Mouse (Mus musculus): Measurements from ENCODE around the gene 5730522E02Rik.

5730522E02Rik gene

GRCm38 (mm10) chr11:25770991-25771568 lies 439.5 kb downstream of the 5730522E02Rik start:
- no peak for DNase-seq

- no peak for DNase-seq
These were observed 442.8 kb downstream of the 5730522E02Rik start for GRCm38 (mm10) chr11:25767584-25768333.

- no peak for DNase-seq
These were observed 457.2 kb downstream of the 5730522E02Rik start for GRCm38 (mm10) chr11:25753156-25753899.

DNA sequence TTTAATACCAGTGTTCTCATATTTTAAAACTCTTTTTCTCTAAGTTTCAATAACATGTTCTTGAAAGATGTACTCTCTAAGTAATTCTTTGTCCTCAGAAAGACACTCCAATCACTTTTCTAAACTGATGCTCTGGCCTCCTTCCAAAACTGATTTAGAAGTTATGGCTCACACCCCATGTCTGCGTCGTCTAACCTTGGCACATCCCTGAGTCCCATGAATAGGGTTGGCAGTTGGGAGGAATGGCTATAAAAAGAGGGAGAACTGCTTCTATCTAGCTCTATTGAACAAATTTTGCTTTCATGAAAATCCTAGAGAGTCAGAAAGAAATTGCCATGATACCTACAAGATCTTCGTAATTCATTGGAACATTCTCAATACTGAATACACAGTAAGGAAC lies 458.1 kb downstream of the 5730522E02Rik start:
- no peak for DNase-seq

DNA sequence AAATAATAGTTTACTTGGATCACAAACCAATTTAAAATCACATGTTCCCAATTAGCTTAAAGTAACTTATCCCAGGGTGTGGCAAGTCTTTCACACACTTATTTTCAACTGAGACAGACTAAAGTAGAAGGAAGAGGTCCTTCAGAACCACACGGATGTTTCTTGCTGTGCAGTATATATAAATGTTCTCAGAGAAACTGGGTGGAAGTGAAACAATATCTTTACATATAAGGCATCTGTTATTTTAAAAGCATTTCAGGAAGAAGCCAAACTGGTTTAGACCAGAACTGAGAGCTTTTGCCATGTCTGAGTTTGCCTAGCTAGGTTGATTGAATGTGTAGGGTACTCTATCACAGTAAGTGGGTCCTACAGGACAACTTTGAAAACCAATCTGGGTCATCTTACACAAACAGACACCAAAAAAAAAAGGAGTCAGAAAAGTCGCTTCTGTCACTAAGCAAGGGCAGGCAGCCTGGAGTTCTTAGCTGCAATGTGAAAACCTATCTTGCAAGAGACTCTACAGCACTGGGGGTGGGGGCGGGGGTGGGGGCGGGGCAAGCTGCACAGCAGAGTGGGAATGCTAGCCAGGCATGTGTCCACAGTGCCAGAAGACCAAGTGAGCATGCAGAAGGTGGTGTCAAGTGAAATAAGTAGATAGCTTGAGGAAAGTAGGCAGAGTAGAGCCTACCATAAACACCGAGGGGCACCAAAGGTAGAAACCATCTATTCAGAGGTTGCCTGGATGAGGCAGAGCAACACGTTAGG lies 463.3 kb downstream of the 5730522E02Rik start:
- DNase-seq = no peak

- no peak for DNase-seq
These were observed 466.9 kb downstream of the 5730522E02Rik start for GRCm38 (mm10) chr11:25743664-25744063.

DNA sequence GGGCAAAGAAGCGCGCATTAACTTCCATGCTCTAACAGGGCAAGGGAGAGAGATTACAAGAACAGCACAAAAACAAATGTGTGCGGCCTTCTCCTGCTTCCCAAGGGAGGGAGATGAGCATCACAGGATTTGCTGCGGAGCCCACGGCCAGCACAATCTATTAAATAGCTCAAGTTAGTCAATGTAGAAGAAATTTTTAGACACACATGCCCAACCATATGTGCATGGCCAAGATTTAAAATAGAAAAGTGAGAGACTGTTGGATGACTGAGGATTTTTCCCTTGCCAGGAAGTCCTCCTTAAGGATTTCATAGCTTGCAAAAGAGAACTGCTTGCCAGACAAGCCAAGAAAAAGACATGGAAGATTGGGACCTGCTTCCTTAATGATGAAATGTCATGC lies 473.3 kb downstream of the 5730522E02Rik start:
- no peak for DNase-seq

DNA sequence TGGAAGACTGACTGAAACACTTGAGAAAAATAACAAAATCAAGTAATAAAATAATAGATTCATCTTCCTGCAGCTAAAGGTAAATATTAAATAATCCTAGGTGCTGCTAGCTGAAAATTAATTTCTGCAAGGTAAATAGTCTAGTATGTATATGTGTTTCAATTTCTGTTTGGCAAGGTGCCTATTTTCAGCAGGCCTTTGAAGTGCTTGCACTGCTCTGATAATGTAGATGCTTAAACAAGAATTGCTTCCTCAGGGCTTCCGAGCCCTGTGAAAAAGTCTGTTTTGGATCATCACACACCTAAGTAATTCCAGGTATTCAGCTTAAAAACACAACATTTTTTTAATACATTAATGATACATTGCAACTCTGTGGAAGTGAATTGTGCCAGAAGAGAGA lies 481.1 kb downstream of the 5730522E02Rik start:
- no peak for DNase-seq

GRCm38 (mm10) chr11:25715447-25716321 lies 494.9 kb downstream of the 5730522E02Rik start:
- DNase-seq = no peak

DNA sequence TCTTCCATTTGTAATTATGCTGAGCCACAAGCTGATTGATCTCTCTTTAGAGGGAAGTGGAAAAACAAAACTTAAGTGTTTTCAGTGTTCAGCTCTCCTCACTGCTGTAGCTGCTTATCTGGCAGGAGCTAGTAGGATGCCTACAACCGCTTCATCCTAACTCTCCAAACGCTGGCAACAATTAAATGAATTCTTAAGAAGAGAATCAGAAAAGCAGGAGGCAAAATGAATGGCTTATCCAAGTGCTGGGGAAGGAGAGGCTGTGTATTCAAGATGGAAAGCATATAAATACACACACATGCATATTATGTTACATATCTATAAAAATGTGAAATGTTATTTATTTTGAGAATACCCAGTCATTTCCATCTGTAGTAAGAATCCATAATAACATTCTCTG lies 500.0 kb downstream of the 5730522E02Rik start:
- DNase-seq = no peak

- DNase-seq = no peak
These were observed 500.7 kb downstream of the 5730522E02Rik start for GRCm38 (mm10) chr11:25709892-25710291.

DNA sequence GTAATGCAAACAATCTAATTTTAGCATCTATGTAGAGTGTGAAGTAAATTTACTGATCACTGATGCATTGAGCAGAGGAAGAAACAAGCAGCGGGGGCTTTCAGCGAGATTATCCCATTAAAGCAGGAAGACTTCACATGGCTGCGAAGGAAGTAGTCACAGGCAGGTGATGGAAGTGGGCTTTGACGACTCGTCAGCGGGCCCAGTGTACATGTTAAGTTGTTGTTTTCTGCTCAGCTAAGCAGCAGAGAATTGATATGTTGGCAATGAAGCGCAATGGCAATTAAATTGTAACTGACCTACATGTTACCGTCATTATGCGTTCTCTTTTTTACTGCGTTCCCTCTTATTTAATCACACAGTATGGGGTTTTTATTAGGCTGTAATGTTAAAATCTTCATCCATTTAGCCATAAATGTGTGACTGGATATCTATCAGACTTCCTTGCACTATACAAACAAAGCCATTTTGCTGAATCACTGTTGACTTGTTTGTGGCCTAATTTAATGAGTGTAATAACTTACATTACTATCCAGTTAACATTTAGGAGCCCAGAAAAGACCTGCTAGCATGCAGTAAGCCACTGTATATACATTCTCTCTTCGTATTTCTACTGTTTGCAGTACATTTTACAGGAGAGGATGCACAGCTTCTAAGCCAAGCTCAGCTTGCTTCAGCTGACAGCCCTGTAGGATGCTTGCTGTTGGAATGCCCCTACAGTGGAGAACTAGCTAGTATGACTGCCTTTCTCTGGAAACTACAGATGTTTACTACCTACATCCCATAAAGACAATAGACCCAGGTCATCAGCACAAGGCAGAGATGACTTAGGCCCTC lies 506.0 kb downstream of the 5730522E02Rik start:
- no peak for DNase-seq

DNA sequence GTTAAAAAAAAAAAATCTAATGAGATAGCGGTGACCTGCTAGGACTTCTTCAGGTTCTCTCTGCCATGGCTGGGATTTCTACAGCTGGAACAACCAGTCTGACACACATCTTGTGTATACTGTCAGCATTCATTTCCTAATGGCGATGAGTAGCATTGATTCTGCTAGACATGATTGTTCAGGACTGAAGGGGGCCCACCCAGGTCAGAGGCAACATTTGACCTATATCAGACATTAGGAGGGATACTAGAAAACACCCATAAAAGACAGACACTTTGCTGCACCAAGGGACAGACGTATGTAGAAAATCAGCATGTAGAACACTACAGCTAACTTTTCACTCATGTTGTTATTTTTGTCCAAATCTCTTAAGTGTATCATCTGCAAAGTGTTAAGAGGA lies 507.8 kb downstream of the 5730522E02Rik start:
- DNase-seq = no peak

GRCm38 (mm10) chr11:25697508-25698193 lies 512.9 kb downstream of the 5730522E02Rik start:
- no peak for DNase-seq

GRCm38 (mm10) chr11:25696168-25696567 lies 514.4 kb downstream of the 5730522E02Rik start:
- no peak for DNase-seq

- DNase-seq = no peak
These were observed 525.8 kb downstream of the 5730522E02Rik start for GRCm38 (mm10) chr11:25684731-25685130.

GRCm38 (mm10) chr11:25679856-25680255 lies 530.7 kb downstream of the 5730522E02Rik start:
- DNase-seq = no peak

DNA sequence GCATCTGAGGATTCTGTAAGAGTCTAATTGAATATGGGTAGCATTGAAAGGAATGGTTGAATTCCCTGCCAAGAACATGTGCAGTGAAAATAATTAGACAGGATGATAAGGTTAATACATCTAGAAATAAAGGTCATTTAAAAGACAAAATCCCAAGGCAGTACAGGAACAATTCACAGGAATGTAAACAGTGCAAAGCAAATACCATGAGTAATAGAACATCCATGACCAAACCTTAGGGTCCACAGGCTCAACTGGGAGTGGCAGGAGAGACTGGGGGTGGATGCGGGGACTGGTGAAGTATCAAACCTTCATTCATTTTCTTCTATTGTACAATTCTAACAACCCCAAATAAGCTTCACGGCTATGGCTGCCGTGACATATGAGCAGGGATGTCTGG lies 536.4 kb downstream of the 5730522E02Rik start:
- DNase-seq = no peak

DNA sequence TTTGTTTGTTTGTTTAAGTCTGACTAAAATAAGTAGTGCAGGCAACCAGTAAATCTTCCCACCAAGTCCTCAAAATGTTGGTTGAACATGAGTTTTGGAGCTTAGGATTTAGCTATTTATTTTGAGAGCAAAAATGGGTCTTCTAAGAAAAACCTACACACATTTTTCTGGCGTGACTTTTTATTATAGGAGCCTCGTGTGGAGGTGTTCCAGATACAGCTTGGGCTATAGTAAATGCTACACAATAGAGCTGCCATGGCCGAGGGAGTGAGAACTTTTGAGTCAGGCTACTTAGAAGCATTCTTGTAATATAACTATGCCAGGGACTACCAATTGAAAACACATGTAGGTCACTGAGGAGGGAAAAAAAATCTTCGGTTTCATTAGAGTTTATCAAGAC lies 540.5 kb downstream of the 5730522E02Rik start:
- DNase-seq = no peak

DNA sequence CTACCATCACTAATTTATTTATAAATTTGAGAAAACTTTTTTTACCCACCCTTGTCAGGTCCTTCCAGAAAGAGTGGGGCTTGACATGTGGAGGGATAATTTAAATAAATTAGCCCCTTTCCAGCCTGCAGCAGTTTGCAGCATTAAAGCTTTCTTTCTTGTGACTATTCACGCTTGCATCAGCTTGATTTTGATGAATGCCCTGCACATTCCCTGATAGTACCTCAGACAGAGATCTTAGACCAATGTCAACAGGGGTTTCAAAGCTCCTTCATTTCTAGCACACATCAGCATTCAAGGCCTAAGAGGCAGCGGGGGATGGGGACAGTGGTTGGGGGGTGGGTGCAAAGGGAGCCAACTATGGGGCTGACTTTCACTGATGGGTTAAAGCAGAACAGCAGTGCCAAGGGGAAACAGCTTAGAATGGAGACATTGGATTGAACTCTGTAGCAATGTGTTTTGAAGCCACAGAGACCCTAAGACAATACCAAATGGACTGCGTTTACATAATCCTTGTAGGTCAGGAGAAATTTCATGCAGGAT lies 545.9 kb downstream of the 5730522E02Rik start:
- DNase-seq = no peak

Measured in cerebellum, adult 8-10 months (tissue).